Mouse (Mus musculus): ENCODE results near the gene 1700013G24Rik.
"Not testable (repeated sequence)": the region's sequence is repeated elsewhere in the genome, so short reads cannot be mapped to it uniquely, and the experiment has no call there.

1700013G24Rik gene

DNA sequence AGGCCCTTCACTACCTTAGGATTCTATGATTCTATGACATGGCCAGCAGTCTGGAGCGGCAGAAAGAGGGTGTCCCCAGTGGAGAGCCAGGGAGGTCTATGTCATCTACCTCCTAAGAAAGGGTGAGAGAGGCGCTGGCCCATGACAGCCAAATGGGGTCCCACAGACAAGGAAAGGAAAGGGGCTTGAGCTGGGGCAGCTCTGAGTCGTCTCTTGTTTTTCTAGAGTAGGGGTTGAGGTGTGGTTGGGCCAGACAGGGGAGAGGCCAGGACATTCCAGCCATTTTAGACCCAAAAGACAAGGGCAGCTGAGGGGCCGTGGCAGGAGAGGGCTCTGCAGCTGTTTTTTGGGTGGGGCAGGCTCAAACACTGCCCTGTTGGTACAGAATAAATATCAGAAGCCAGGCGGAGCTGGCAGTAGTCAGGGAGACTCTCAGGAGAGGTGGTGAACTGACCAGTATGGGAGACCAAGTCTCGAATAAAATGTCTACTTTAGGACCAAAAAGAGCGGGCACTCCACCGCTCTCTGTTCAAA is at the start of gene 1700013G24Rik:
Gene 1700013G24Rik, plus strand, starts transcription at position 51 of the 534 bp plus-strand sequence.
- no peak for DNase-seq

DNA sequence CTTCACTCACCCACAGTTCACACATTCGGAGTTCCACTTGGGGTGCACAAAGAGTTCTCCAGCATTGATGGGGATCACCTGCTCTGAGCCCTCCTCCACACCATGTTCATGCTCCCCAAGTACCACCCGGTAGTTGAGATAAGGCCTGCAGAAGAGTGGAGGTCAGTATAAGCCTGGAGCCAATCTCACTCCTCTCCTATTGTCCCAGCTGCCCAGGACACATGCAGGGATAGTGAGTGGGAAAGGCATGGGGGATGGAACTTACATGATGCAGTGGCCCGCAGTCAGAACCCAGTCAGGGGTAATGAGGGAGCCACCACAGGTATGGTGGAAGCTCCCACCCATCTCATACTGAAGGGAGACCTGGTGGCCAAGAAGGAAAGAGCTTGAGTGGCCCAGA is 47.5 kb upstream of the 1700013G24Rik start:
- no peak for DNase-seq

DNA sequence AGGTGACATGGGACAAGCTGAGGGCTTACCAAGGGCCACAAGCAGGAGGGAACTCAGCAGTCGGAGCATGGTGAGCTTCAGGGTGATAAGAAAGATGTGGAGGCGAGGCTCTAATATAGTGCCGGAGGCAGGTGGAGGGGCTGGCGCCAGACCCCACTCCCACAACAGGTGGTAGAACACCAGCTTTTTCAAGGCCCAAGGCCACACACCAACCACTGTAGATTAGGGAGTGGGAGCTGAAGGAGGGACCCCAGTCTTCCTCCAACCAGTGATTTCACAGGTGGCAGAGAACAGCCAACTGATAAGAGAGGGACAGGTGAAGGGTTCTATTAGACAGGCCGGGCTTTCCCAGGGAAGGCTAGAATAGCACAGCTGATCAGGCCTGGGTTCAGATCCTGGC is 43.4 kb upstream of the 1700013G24Rik start, which contains the start of gene Cela3a:
Gene Cela3a, minus strand, starts transcription at position 101 of the 400 bp plus-strand sequence.
- no peak for DNase-seq

DNA sequence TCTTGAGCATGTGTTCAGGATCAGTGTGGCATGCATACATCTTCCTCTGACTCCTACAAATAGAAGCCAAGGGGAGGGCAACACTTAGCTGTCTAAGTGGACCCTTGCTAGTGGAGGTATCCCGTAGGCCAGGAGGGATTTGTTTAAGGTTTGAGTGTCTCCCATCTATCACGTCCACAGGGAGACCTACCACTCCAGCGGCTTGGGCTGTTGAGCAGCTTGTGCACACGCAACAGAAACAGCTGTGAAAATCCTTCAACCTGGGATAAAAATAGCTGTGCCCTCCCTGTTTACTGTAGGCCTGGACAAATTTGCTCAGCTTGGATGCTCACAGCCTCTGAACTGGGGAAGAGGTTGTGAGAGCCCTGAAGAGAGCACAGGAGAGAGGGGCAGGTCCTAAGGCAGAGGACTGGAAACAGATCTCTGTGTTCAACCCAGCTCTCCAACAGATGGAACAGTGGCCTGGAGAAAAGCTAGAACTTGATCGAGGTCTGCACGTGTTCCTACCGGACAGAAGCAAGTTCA is 40.8 kb upstream of the 1700013G24Rik start:
- not testable (repeated sequence) for DNase-seq

DNA sequence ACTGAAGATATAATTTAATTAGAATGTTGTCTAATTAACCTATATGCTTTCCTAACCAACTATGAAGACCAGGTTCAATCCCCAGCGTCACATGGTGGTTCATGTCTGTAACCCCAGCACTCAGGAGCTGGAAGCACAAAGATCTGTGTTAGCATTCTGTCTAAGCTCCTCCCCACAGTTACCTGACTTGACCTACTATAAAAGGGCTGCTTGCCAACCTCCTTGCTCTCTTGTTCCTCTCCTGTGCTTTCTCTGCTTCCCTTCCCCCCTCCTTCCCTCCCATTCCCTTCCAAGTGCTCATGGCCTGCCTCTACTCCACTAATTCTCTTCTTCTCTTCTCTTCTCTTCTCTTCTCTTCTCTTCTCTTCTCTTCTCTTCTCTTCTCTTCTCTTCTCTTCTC is 38.1 kb upstream of the 1700013G24Rik start:
- no peak for DNase-seq

DNA sequence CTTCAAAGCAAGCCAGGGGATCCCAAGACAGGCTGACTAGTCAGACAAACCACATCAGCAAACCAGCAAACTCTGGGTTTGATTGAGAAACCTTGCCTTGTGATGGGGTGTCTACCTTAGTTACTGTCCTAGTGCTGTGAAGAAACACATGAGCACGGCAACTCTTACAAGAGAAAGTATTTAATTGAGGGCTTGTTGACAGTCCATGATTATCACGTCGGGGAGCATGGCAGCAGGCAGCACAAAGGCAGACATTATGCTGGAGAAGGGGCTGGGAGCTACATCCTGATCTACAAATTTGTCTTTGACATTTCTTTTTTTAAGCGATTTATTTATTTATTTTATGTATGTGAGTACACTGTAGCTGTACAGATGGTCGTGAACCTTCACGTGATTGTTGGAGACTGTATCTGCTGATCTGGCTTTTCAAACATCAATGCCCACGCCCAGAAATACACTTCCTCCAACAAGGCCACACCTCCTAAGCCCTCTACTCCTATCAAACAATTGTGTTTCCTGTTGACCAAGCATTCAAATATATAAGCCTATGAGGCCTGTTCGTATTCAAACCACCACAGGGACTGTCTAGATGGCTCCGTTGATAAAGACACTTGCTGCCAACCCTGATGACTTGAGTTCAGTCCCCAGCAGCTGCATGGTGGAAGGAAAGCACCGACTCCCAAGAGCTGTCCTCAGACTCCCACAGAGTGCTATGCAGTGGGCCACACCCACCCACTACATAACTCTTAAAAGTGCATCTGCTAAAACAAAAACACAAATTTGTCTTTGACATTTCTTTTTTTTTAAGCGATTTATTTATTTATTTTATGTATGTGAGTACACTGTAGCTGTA is 35.1 kb upstream of the 1700013G24Rik start:
- DNase-seq: no peak

DNA sequence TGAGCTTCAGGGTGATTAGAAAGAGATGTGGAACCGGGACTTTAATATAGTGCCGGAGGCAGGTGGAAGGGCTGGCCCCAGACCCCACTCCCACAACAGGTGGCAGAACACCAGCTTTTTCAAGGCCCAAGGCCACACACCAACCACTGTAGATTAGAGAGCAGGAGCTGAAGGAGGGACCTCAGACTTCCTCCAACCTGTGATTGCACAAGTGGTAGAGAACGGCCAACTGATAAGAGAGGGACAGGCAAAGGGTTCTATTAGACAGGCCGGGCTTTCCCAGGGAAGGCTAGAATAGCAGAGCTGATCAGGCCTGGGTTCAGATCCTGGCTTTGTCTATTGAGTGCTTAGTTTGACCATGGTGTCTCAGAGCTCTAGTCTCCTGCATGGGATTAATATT is 22.6 kb upstream of the 1700013G24Rik start, which contains the start of gene Cela3b:
Gene Cela3b, minus strand, starts transcription at position 39 of the 400 bp plus-strand sequence.
- DNase-seq: no peak

DNA sequence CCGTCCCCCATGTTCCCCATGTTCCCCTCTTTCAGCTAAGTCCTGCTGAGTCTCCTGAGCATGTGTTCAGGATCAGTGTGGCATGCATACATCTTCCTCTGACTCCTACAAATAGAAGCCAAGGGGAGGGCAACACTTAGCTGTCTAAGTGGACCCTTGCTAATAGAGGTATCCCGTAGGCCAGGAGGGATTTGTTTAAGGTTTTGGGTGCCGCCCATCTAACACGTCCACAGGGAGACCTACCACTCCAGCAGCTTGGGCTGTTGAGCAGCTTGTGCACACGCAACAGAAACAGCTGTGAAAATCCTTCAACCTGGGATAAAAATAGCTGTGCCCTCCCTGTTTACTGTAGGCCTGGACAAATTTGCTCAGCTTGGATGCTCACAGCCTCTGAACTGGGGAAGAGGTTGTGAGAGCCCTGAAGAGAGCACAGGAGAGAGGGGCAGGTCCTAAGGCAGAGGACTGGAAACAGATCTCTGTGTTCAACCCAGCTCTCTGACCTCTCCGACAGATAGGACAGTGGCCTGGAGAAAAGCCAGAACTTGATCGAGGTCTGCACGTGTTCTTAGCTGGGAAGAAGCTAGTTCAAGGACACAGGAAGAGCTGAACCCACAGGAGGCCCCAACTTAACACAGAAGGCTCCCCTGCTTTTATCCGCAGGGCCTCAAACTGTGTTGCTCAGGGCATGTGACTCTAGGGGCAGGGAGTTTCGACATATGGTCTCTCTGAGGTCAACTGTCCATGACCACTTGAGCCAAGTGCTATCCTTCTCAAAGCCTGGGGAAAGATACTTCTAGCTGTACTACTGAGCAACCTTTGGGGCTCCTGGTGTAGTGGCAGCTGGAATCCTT is 20.2 kb upstream of the 1700013G24Rik start:
- DNase-seq: not testable (repeated sequence)

DNA sequence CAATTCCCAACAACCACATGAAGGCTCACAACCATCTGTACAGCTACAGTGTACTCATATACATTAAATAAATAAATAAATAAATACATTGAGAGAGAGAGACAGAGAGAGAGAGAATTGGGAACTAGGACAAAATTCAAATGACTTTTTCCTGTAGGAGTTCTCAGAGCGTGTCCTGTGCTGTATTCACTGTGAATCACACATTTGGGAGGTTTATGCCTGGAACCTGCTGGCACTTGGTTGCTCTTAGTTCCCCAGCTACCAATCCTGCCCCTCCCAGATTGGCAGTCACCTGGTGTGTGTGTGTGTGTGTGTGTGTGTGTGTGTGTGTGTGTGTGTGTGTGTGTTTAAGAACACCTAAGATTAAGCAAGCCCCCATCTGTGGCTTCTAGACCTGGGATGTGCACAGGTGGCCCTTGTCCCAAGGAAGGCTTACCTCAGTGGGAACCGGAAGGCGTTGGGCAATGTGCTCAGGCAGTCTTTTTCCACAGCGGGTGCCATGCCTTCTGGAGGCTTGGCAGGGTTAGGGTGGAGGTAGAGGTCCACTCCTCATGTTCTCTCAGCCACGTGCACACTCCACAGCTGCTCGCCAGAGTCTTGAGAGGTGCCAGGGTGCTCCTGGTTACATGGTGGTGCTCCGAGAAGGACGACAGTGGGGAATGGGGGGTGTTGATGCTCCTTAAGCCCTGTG is 16.0 kb upstream of the 1700013G24Rik start:
- DNase-seq: no peak

DNA sequence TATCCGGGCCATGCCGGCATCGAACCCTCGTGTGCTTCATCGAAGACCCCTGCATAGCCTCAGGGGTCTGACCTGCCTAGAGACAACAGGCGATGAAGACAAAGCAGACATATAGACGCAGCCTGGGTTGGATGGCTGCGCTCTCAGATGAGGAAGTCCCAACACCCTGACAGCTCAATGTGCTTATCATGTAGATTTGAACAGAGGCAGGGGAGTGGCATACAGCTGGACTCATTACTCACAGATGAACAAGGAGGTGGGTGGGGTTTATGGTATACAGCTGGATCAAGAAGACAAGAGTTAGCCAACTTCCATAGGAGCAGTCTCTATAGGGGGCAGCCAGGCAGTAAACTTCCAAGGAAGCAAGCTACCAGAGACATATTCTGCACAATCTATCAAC is 14.2 kb upstream of the 1700013G24Rik start:
- DNase-seq: peak; percentile 62

DNA sequence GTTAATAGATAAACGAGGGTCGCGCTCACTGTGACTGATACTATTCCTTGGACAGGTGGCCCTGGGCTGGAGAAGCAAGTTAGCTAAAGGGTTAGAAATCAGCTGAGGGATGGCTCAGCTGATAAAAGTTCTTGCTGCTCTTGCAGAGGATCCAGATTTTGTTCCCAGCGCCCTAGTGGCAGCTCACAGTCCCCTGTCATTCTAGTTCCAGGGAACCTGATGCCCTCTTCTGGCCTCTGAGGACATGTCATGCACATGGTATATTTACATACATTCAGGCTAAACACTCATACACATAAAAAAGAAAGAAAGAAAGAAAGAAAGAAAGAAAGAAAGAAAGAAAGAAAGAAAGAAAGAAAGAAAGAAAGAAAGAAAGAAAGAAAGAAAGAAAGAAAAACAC is 11.8 kb upstream of the 1700013G24Rik start:
- no peak for DNase-seq

DNA sequence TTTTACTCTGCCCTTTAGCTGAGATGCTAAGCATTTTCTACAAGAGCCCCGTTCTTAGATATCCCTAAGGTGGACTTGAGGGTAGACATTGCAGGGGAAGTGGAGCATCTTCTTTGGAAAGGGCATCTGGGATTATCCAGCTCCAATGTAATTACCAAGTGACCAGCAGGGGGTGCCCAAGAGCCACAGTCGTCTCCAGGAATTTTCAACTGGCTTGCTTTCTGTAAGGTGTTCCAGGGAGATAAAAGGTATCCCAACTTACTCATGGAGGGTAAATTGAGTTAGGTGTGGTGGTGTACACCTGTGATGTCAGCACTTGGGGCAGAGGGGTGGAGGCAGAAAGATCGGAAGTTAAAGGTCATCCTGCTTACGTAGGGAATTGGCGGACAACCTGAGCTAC is 9.5 kb upstream of the 1700013G24Rik start:
- peak; percentile 73 for DNase-seq

DNA sequence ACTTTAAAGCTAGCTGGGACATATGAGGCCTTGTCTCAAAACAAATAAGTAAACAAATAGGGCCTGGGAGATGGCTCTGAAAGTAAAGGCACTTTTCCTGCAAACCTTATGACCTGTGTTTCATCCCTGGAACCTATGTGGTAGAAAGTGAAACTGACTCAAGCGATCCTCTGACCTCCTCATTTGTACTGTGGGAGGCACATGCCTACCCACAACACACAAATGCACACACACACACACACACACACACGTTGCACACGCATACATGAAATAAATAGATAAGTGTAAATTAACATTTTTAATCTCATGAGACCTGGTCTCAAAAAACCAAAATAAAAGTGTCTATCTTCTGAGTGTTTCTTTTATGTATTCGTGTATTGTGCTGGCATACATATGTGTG is 7.2 kb upstream of the 1700013G24Rik start:
- DNase-seq: no peak

DNA sequence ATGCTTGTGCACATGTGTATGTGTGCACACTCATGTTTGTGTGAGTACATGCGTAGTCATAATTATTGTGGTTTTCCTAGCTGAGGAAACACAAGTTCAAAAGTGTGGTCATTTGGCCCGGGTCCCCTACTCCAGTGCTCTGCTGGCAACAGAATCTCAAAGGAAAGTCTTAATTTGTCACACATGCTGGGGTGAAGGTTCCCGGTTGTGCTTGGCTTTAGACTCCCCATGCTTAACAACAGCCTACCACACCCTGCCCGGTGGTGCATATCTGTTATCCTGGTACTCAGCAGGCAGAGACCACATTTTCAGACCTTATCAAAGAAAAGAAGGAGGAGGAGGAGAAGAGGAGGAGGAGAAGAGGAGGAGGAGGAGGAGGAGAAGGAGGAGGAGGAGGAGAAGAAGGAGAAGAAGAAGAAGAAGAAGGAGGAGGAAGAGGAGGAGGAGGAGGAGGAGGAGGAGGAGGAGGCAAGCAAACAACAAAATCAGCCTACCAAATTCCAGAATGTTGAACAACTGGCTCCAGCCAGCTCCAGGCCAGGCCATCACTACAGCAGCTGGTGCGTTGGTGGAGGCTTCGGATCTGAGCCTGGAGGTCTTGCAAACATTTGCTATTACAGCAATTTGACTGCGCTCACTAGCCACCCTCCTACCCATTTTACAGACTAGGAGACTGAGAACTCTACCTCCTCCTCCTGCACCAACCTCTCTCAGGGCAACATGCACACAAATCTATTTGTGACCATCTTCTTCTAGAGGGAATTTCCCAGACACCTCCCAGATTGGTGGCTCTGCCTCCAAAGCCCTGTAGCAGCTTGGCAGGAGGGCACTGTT is 5.5 kb upstream of the 1700013G24Rik start:
- peak; percentile 76 for DNase-seq

DNA sequence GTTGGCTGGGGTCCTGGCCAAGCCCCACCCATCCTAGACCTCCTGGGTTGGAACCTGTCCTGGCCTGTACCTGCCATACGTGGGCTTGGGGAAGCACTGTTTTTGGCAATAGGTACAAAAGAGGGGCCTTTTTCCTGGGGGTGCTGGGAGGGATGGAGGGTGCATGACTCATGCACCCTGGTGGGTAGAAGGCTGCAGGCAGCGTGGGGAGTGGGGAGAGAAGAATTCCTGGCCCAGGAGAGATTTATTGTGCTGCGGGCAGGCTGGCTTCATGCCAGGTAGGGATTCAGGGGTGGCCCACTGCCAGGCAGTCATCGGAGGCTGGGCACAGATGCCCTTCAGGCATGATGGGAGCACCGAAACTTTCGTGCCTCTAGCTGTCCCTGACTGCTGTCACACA is 4.9 kb upstream of the 1700013G24Rik start:
- no peak for DNase-seq

DNA sequence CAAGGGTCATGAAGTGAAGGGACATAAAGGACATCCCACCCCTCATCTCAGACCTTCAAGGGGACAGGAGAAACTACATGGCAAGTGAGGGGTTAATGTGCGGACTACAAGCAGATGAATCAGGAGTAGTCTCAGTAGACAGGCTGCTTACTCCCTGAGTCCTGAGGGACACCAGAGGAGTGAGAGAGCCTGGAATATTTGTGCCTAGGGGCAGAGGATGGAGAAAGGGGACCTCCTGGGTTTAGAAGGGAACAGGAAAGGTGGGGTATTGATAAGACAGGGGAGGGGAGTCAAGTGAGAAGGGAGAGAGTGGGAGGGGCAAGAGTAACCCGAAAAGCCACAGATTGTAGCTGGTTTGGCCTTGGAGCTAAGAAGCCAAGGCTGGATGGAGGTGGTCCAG is 4.4 kb upstream of the 1700013G24Rik start:
- no peak for DNase-seq

DNA sequence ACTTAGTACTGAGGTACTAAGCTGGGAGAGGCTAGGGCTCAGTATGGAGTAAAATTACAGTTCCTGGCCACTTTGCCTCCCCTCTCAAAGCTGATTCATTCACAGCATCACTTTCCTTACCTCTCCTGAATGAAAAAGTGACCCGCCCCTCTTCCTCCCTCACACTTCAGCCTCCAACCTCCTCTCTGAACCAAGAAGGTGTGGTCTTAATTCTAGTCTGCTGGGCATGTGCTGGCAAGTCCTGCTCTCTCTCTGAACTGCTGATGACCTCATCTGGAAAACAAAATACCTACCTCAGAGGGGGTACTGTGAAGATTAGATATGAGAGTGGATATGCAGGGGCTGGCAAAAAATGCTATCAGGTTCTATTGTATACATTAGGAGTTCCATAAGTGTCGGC is 4.0 kb upstream of the 1700013G24Rik start:
- no peak for DNase-seq

DNA sequence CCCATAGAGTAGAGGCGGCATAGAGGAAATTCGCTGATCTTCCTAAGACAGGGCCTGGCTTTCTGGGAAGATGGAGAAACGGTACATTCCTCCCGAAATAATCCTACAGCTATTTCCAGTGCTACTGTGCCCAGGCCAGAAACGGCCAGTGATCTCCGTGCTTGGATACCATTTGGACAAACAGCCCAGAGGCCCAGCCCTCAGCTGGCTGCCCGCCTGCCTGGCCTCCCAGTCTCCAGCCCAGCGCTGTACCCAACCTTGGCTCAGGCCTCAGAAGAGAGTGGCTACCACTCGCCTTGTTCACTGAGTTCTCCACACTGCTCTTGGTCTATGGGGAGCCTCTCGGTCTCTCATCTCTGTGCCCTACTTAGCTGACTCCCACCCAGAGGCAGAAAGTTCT is 3.4 kb upstream of the 1700013G24Rik start:
- DNase-seq: no peak

DNA sequence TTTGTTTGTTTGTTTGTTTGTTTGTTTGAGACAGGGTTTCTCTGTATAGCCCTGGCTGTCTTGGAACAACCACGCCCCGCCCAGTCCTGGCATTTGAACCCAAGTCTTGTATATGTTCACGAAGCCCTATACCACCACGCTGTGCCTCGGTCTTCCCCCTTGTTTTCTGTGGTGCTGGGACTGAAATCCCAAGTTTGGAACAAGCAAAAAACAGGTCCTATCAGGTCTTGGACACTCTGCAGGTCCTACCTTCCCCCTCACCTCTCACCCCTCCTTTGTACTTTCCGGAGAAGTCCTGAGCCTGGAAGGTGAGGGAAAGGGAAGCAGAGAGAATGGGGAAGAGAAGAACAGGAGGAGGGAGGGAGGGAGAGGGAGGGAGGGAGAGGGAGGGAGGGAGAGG is 894 bp upstream of the 1700013G24Rik start:
- no peak for DNase-seq

DNA sequence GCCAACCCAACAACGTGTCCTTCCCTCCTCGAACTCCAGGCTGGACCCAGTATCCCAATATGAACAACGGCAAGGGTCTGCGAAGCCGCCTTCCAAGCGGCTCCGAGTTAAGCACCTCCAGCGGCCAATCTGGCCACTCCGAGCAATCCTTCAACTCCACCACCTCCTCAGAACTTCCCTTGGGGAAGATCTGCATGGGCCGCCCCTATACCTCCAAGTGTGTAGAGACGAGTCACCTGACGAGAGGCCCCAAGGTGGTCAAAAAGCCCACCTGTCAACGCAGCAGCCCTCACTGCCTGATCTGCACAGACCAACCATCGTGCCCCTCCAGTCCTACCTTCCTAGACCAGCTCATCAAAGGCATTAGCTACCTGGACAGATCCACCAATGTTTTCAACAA is 1.5 kb downstream of the 1700013G24Rik start:
- DNase-seq: no peak

DNA sequence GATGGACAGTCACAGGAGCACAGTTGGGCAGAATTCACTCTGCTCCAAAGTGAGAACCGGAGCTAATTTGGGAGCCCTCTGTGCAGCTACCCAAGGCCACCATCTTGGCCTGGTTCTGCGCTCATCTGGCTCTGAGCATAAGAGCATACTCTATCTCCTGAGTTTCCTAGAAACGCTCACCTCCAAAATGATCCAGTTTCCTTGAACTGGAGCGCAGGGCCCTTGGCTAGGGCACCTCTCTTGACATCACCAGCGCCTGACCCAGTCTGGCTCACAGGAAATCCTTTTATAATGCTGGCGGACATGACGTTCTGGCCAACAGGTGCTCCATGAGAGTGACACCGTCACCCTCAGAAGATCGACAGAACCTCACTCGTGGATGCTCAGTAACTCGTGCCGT is 3.5 kb downstream of the 1700013G24Rik start:
- no peak for DNase-seq

DNA sequence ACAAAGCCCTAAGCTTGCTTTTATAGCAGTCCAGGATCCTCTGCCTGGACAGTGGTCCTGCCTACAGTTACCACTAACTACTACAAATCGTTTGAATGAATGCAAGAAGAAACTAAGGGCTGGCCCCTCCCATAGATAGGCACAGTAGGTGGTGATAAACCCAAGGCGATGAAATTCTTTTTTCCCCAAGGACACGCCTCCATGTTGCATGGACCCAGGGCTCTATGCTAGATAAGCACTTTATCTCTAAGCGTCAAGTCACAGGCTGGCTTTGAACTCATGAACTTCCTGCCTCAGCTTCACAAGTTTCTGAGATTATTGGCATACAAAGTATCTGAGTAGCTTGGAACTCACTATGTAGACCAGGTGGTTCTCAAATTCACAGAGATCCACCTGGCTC is 4.2 kb downstream of the 1700013G24Rik start:
- peak; percentile 51 for DNase-seq
